Mouse (Mus musculus) layer of hippocampus, adult 2 months (tissue): Measurements from ENCODE around the gene Dnajb5. TPM values are rescaled to one million over a fixed set of nuclear protein-coding genes. Genes with fewer than 3 reads are reported as not detected.

Experiments
- DNase-seq, 2 experiments: peaks; one replicate each; pipeline ENCODE4 v3.0.0; 2022; ENCODE audit warnings: low spot score in 2 of 2
- H3K27ac ChIP-seq: fragments of 200-600 bp; 2 replicates; pipeline ENCODE4 v1.8.1; 2022
- H3K4me3 ChIP-seq: fragments of 200-600 bp; 2 replicates; pipeline ENCODE4 v1.8.1; 2022; ENCODE audit warnings: mild to moderate bottlenecking
- CTCF ChIP-seq: fragments of 200-600 bp; conservative IDR thresholded peaks from 2 replicates; pipeline ENCODE4 v1.8.1; 2022; ENCODE audit warnings: antibody characterized with exemption, mild to moderate bottlenecking, moderate library complexity
- long read RNA-seq, 2 experiments: library from polyadenylated mRNA; stranded (forward); transcript quantifications; one replicate each; pipeline ENCODE4 v2.0.0; 2021; ENCODE audit warnings: borderline mapping rate in 2 of 2
- total RNA-seq, 2 experiments: library from RNA; stranded (reverse); gene quantifications; 2 replicates each; pipeline ENCODE4 v1.2.3; 2021

Gene Dnajb5
- total RNA-seq = 100 to 1,000 TPM; 187 to 211 TPM
- long read RNA-seq, experiment 1, full-length matches to known transcripts = 11 of 37 reads
- long read RNA-seq, experiment 1, partial matches to known transcripts = 15 of 37 reads
- long read RNA-seq, experiment 1, other reads (novel, unspliced or antisense) = 11 of 37 reads
- long read RNA-seq, experiment 2, full-length matches to known transcripts = 10 of 43 reads
- long read RNA-seq, experiment 2, partial matches to known transcripts = 21 of 43 reads
- long read RNA-seq, experiment 2, other reads (novel, unspliced or antisense) = 12 of 43 reads

DNA sequence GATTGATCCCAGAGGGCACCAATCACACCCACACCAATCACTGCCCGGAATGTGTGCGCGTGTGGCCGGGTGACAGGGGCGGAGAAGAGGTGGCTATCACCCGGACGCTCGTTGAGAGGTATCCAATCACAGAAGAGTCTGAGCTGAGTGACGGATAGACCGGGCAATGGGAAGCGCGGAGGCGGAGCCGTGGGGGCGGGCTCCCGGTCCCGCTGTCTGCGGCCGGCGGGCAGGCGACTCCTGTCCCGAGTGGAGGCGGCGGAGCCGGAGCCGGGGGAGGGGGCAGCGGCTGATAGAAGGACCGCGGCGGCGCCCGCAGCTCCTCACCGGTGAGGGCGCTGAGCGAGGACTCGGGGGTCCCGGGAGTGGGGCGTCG lies at the start of gene Dnajb5:
TSS of gene Dnajb5 (plus strand) at position 139 of the 376 bp plus-strand sequence.
- Histone ChIP-seq H3K4me3 (peak within 1 kb of the TSS; percentile 63), H3K27ac (peak within 1 kb of the TSS; percentile 96)
- peak; percentile 97 to 99 for DNase-seq
- TF ChIP-seq CTCF = no peak

DNA sequence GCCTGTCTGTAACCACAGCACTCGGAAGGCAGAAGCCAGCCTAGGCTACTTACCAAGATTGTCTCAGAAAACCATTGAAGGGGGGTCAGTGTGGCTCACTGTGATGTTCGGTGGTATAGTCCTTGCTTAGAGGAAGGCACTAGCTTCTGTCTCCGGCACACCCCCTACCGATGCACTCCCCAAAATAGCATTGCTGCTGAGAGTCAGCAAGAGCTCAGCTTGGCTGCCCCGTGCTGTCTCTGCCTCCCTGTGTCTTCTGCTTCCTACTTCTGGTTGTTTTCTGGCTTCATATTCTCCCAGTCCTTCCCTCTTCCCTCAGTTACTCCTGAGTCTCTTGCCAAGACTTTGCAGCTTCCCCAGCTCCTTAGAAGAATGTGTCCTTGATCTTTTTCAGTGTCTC lies 48.7 kb upstream of the Dnajb5 start:
- TF ChIP-seq CTCF = no peak
- peak in 1 of 2 experiments; percentile 44 for DNase-seq

DNA sequence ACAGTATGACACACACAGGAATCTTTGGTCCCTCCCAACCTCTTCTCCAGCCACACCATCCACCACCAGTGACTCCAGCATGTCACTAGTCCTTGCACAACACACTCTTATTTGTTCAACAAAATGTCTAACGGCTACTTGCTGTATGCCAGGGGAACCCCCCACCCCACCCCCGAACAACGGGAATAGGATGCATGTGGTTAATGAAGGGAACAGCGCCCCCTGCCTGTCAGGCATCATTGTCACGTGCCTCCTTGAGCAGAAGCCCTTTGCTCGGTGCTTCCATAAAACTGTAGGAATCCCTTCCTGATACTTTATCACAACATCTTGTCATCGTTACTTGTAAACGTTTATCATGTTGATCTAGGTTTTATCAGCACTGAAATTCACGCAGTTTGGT lies 47.4 kb upstream of the Dnajb5 start:
- Histone ChIP-seq H3K4me3 (no peak overlapping the region), H3K27ac (no peak overlapping the region)
- DNase-seq = no peak
- TF ChIP-seq CTCF = peak; percentile 63

More for the DNA sequence above, 48.7 kb upstream of the Dnajb5 start:
- no peak overlapping the region for H3K4me3 ChIP-seq
- peak overlapping the region; percentile 74 for H3K27ac ChIP-seq

DNA sequence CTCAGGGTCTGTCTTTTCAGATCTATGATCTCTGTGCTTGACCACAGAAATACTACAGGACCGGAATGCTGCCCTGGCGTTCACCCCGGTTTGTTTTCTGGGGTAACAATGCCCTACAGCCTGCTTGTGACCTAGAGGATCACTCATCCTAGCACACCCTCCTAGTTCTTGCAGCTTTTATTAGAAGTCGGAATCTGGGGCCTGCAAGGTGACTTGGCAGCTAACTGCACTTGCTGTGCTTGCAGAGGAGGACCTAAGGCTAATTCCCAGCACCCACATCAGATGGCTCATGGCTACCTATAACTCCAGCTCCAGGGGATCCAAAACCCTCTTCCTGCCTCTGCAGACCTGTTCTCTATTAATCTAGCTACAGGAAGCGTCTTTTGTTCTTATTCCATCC lies 46.9 kb upstream of the Dnajb5 start:
- no peak overlapping the region for H3K4me3 ChIP-seq
- DNase-seq = no peak
- no peak overlapping the region for H3K27ac ChIP-seq
- TF ChIP-seq CTCF = no peak

DNA sequence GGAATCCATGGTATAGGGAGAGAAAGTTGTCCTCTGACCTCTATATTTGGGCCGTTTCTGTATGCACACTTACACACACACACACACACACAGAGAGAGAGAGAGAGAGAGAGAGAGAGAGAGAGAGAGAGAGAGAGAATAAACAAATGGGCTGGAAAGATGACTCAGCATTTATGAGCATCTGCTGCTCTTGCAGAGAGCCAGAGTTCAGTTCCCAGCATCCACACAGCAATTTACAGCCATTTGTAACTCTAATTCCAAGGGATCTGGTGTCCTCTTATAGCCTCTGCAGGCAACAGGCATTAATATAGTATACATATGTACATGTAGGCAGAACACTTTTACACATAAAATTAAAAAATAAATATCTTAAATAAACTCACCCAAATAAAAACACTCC lies 45.7 kb upstream of the Dnajb5 start:
- no peak for DNase-seq
- Histone ChIP-seq H3K4me3 (no peak overlapping the region), H3K27ac (no peak overlapping the region)
- TF ChIP-seq CTCF = no peak

DNA sequence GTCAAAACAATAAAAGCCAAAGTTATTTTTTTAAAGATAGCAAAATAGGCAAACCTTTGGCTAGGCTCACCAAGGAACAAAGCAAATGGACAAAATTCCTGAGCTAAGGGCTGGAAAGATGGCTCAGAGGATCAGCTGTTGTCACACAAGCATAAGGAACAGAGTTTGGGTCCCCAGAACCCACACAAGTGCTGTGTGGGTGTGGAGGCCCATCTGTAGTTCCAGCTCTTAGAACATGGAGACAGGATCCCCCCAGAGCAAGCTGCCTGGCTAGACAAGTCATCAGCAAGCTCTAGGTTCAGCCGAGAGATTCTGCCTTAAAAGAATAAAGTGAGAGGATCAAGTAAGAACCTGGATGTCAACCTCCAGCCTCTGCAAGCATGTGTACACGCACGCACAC lies 45.1 kb upstream of the Dnajb5 start:
- DNase-seq = peak in 1 of 2 experiments; percentile 37
- Histone ChIP-seq H3K27ac (0 out of 2 replicates have a peak overlapping the region, but pooled peaks have one; percentile 32), H3K4me3 (no peak overlapping the region)
- TF ChIP-seq CTCF = no peak

DNA sequence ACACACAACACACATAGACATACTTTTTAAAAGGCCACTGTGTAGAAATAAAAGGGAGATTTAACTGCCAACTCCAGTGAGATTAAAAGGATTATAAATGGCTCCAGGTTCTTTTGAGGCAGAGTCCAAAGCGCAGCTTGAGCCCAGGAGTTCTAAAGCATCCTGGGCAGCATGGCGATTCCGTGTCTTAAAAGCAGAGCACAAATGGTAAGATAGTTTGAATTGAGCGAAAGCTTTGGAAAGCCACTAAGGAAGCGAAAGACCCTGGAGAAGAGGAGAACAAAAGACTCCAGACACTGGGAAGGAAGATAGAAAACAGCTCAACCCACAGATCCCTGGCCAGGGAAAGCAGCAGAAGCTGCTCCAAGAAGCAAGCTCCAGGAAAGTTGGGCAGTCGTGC lies 44.6 kb upstream of the Dnajb5 start:
- no peak for DNase-seq
- Histone ChIP-seq H3K27ac (0 out of 2 replicates have a peak overlapping the region, but pooled peaks have one; percentile 32), H3K4me3 (no peak overlapping the region)
- no peak for TF ChIP-seq CTCF

DNA sequence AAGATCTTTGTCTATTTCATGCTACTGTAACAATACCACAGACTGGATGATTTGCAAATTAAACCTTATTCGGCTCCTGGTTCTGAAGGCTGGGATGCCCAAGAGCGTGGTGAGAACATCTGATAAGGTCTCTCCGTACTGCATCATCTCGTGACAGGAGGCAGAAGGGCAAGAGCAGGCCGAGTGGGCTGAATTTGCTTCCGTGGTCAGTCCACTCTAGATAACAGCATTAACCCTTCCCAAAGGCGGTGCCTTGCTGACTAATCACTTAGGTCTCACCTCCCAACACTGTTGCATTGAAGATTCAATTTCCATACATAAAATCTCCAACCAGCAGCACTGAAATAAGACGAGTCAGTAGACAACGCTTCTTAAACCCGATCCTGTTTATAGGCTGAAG lies 36.2 kb upstream of the Dnajb5 start:
- no peak for DNase-seq
- Histone ChIP-seq H3K4me3 (no peak overlapping the region), H3K27ac (no peak overlapping the region)
- TF ChIP-seq CTCF = no peak

DNA sequence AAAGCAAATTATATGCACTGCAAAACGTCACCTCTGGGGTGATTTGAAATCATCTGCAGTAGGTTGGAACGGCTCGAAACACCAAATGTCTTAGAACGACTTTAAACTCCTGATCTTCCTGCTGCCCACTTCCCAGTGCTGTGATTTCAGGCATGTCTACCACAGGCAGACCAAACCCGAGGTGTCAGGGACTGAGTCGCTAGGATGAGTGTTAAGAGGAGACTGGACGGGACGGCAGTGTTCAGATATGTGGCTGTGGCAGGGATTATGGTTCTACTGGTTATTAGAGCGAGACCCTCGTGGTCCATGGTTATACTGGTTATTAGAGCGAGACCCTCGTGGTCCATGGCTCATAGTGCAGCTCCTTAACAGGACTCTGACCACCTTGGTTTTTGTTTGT lies 34.3 kb upstream of the Dnajb5 start:
- DNase-seq = no peak
- no peak overlapping the region for H3K27ac ChIP-seq
- no peak overlapping the region for H3K4me3 ChIP-seq
- no peak for TF ChIP-seq CTCF

DNA sequence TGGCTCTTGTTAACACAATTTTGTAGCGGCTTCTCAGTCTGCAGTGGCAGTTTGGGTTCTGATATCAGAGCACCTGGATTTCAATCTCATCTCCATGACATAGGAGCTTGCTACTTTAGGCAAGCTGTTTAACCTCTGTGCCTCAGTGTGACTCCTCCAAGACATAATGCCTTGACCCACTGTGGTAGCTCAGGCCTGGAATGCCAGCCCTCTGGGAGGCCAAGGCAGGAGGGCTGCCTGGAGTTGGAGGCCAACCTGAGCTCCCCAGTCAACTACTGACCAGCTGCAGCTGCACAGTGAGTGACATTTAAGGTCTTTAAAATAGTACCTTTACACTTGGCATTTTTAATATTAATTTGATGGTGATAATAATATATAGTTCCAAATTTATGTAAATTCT lies 33.6 kb upstream of the Dnajb5 start:
- DNase-seq = no peak
- peak overlapping the region; percentile 94 for H3K27ac ChIP-seq
- no peak overlapping the region for H3K4me3 ChIP-seq
- TF ChIP-seq CTCF = no peak

DNA sequence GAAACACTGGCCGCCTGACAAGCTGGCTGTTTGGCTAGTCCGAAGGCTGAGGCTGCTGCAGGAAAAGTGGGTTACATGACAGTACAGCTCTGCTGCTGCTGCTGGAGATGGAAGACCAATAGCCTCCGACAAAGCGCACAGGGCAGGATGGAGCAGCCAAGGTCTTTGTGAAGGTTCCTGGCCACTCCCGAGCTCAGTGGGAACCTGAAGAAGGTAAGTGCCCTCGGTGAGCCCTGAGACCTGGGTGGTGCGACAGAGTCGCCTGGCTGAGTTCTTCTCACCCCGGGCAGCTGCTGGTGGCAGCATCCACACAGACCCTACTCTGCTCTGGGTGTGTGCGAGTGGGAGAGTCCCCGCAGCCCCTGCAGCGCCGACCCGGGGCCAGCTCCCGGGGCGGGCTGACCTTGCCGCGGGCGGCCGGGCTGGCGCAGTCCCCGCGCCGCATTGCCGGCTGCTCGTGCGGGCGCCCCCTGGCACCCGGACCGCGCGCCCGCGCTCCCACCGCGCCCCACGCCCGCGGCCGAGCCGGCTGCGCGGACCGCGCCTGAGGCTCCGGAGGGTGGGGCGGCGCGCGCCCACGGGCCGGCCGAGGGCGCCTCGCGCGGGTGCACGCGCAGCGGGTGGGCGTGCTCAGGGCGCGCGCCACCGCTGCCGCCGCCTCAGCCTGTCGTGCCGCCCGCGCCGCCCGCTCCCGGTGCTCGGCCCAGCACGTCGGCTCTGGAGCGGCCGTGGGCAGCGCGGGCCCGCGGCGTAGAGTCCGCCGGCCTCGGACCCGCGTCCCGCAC lies 32.8 kb upstream of the Dnajb5 start, which contains the start of gene Phf24:
TSS of gene Phf24 (plus strand) at position 44 of the 785 bp plus-strand sequence.
- Histone ChIP-seq H3K27ac (peak within 1 kb of the TSS; percentile 96), H3K4me3 (peak within 1 kb of the TSS; percentile 80)
- TF ChIP-seq CTCF = no peak
- peak in 1 of 2 experiments; percentile 54 for DNase-seq

DNA sequence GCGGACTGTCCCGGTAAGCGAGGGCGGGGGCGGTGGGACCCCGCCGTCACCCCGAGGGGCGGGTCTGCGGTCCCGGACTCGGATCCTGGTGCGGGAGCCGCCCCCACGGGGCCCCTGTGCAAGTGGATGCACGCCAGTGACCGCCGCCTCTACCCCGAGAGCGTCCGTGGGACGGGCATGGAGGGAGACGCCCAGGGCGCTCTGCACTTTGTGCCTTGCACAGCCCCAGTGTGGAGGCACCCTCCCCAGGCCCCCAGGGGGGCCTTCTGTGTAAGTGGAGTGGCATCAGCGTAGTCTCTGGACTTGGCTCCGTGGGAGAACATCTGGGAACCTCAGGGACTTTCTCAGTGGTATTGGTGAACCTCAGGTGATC lies 32.2 kb upstream of the Dnajb5 start:
- no peak for DNase-seq
- peak overlapping the region; percentile 80 for H3K4me3 ChIP-seq
- peak overlapping the region; percentile 96 for H3K27ac ChIP-seq
- no peak for TF ChIP-seq CTCF

DNA sequence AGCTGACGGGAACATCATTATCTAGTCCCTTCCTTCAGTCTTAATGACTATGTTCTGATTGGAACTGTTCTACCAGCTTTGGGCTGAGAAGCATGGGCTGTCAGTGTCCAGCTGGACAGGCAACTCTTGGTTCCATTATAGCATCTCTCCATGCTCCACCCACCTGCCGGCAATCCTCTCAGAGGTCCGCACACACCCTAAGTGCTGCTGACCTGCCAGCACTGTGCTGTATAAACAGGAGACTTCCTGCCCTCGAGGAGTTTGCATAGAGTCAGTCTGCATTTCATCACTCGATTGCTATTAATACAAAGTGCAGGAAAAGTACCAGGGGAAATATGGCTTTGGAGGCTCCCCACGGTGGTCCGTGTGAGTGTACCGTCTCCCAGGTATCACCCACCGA lies 28.9 kb upstream of the Dnajb5 start:
- DNase-seq = no peak
- no peak overlapping the region for H3K4me3 ChIP-seq
- no peak for TF ChIP-seq CTCF
- H3K27ac ChIP-seq = peak overlapping the region; percentile 61; the same call in 1 of the 2 replicates
